In genomic region chr1:152032144-152032543, GRCm38 (mm10) we compare ENCODE assay signal across 20 mouse cellular contexts. TPM values are rescaled to one million over a fixed set of nuclear protein-coding genes. Genes with fewer than 3 reads are reported as not detected.
DNase-seq lines count a peak whose midpoint lies in the region; ATAC-seq lines count a peak whose summit lies in the region.
"Had no signal": no experiment of that assay in that cellular context is flagged by ENCODE, and none has a peak within 500 bp of the region (broad histone marks: within the 10 kb centered on the region; RNA-seq: fewer than 3 reads in every experiment).

No protein-coding gene starts in this region.

- 93% methylated on average over 5 of the region's 5 CpGs for WGBS in midbrain, embryonic 11.5 days
- 97% methylated on average over 5 of the region's 5 CpGs for WGBS in midbrain, embryonic 10.5 days
- 45% methylated on average over 5 of the region's 5 CpGs for WGBS in lung, embryonic 16.5 days
- 87% methylated on average over 5 of the region's 5 CpGs for WGBS in forebrain, embryonic 15.5 days

- H3K4me2 ChIP-seq in midbrain, embryonic 11.5 days: no peak overlapping the region
- no peak overlapping the region for H3K4me2 ChIP-seq in lung, embryonic 16.5 days (ENCODE audit: low read depth, low read length)
- no peak overlapping the region for H3K4me2 ChIP-seq in forebrain, embryonic 15.5 days (replicated peaks)
- H3K4me2 ChIP-seq: forebrain, embryonic 13.5 days; heart, embryonic 11.5 days; hindbrain, embryonic 12.5 days; hindbrain, embryonic 15.5 days had no signal

- H3K36me3 ChIP-seq in midbrain, embryonic 11.5 days (ENCODE audit: control insufficient read depth, insufficient read depth, low read length): no peaks in the 10 kb centered on the region
- H3K36me3 ChIP-seq in midbrain, embryonic 10.5 days: peaks cover 5% of the 10 kb centered on the region; the same call in 1 of the 2 replicates
- no peaks in the 10 kb centered on the region for H3K36me3 ChIP-seq in lung, embryonic 16.5 days (ENCODE audit: control insufficient read depth, insufficient read depth, low read length)
- no peaks in the 10 kb centered on the region for H3K36me3 ChIP-seq in forebrain, embryonic 15.5 days
- H3K36me3 ChIP-seq: forebrain, embryonic 10.5 days; hindbrain, embryonic 12.5 days; hindbrain, embryonic 15.5 days had no signal

- peaks cover 15% of the 10 kb centered on the region for H3K4me1 ChIP-seq in midbrain, embryonic 11.5 days (ENCODE audit: control insufficient read depth, insufficient read depth, low read length)
- peaks cover 51% of the 10 kb centered on the region for H3K4me1 ChIP-seq in midbrain, embryonic 10.5 days
- peaks cover 6% of the 10 kb centered on the region; the same call in 1 of the 2 replicates for H3K4me1 ChIP-seq in lung, embryonic 16.5 days (replicated peaks; ENCODE audit: control insufficient read depth, insufficient read depth, low read length)
- 0 out of 2 replicates have a peak, but pooled peaks cover 8% of the 10 kb centered on the region for H3K4me1 ChIP-seq in forebrain, embryonic 15.5 days

- H3K4me3 ChIP-seq in midbrain, embryonic 11.5 days (ENCODE audit: low read depth, low read length): no peak overlapping the region
- no peak overlapping the region for H3K4me3 ChIP-seq in midbrain, embryonic 10.5 days
- H3K4me3 ChIP-seq in lung, embryonic 16.5 days (ENCODE audit: low read length): no peak overlapping the region
- H3K4me3 ChIP-seq in forebrain, embryonic 15.5 days: no peak overlapping the region
- H3K4me3 ChIP-seq: forebrain, embryonic 10.5 days; forebrain, embryonic 13.5 days; hindbrain, embryonic 12.5 days; hindbrain, embryonic 15.5 days had no signal

- no peaks in the 10 kb centered on the region for H3K9me3 ChIP-seq in midbrain, embryonic 11.5 days (ENCODE audit: control insufficient read depth, low read length)
- peaks cover 4% of the 10 kb centered on the region; the same call in 1 of the 2 replicates for H3K9me3 ChIP-seq in midbrain, embryonic 10.5 days (replicated peaks)
- H3K9me3 ChIP-seq in lung, embryonic 16.5 days (ENCODE audit: control insufficient read depth, low read length): peaks cover 2% of the 10 kb centered on the region; the same call in 1 of the 2 replicates
- no peaks in the 10 kb centered on the region for H3K9me3 ChIP-seq in forebrain, embryonic 15.5 days
- H3K9me3 ChIP-seq: forebrain, embryonic 10.5 days; hindbrain, embryonic 12.5 days; hindbrain, embryonic 15.5 days had no signal

- DNase-seq in midbrain, embryonic 11.5 days (ENCODE audit: low spot score, missing footprints): peak; percentile 54
- DNase-seq in midbrain, embryonic 10.5 days (ENCODE audit: low spot score): no peak
- peak; percentile 24 for DNase-seq in lung, postnatal 14 days
- DNase-seq in lung, postnatal 4 days: peak; percentile 29 to 42
- DNase-seq in spleen, postnatal 14 days (ENCODE audit: low spot score in 2 of 2): no peak
- DNase-seq: adrenal gland, adult 8-10 months; adrenal gland, postnatal 25 days; cerebellum, adult 18-20 months; cerebellum, adult 9-10 months; cerebellum, postnatal 14 days; gastrocnemius, postnatal 14 days had no signal

- no peaks in the 10 kb centered on the region for H3K27me3 ChIP-seq in midbrain, embryonic 11.5 days (ENCODE audit: control insufficient read depth, insufficient read depth, low read length)
- H3K27me3 ChIP-seq in midbrain, embryonic 10.5 days (ENCODE audit: low read depth, poor library complexity, severe bottlenecking): no peaks in the 10 kb centered on the region
- H3K27me3 ChIP-seq in lung, embryonic 16.5 days (ENCODE audit: control insufficient read depth, insufficient read depth, low read depth, low read length): no peaks in the 10 kb centered on the region
- no peaks in the 10 kb centered on the region for H3K27me3 ChIP-seq in forebrain, embryonic 15.5 days
- H3K27me3 ChIP-seq: forebrain, embryonic 13.5 days; hindbrain, embryonic 12.5 days; hindbrain, embryonic 15.5 days had no signal

- no peak overlapping the region for H3K27ac ChIP-seq in midbrain, embryonic 11.5 days (ENCODE audit: low read depth, low read length)
- H3K27ac ChIP-seq in midbrain, embryonic 10.5 days (replicated peaks): no peak overlapping the region
- H3K27ac ChIP-seq in lung, embryonic 16.5 days (ENCODE audit: low read length): no peak overlapping the region; the same call in 1 of the 2 replicates
- H3K27ac ChIP-seq in forebrain, embryonic 15.5 days (replicated peaks): no peak overlapping the region
- H3K27ac ChIP-seq: forebrain, embryonic 10.5 days; forebrain, embryonic 13.5 days; hindbrain, embryonic 12.5 days; hindbrain, embryonic 15.5 days had no signal

- ATAC-seq in midbrain, embryonic 11.5 days (ENCODE audit: low FRiP score): no peak
- peak; percentile 91 for ATAC-seq in lung, embryonic 16.5 days (ENCODE audit: low read depth)
- no peak for ATAC-seq in megakaryocyte-erythroid progenitor cell, adult 5-6 weeks (replicated peaks; ENCODE audit: low FRiP score, low TSS enrichment, poor library complexity, severe bottlenecking)
- ATAC-seq in forebrain, embryonic 15.5 days (replicated peaks): no peak
- ATAC-seq: CD4-positive, CD25-positive, alpha-beta regulatory T cell, adult 4 months; forebrain, embryonic 13.5 days had no signal

- no peak overlapping the region for H3K9ac ChIP-seq in midbrain, embryonic 11.5 days (ENCODE audit: low read length)
- H3K9ac ChIP-seq in lung, embryonic 16.5 days (ENCODE audit: low read length): no peak overlapping the region
- H3K9ac ChIP-seq in forebrain, embryonic 15.5 days (replicated peaks): no peak overlapping the region
- H3K9ac ChIP-seq: forebrain, embryonic 13.5 days; hindbrain, embryonic 12.5 days; hindbrain, embryonic 15.5 days had no signal

RNA-seq across cellular contexts. Expression of gene 1700025G04Rik, which starts 57.8 kb away (rescaled TPM):
- 32.4 and 35.2 TPM in 2 replicates for polyA plus RNA-seq in midbrain, embryonic 11.5 days (2014; fragmentation: Nextera tagmentation; extraction: Ambion mirVana)
- polyA plus RNA-seq in midbrain, embryonic 10.5 days (2016; fragmentation: Nextera tagmentation; extraction: Ambion mirVana): 17.6 and 20.5 TPM in 2 replicates
- polyA plus RNA-seq in lung, embryonic 16.5 days (2015; fragmentation: Nextera tagmentation; extraction: Ambion mirVana): 16.7 and 17.3 TPM in 2 replicates
- total RNA-seq in megakaryocyte-erythroid progenitor cell, adult 5-6 weeks (2014; fragmentation: Nextera tagmentation): 0.04 and 0.25 TPM in 2 replicates
- 1.7 and 2.0 TPM in 2 replicates for total RNA-seq in megakaryocyte-erythroid progenitor cell, adult 5-6 weeks (2017)
- polyA plus RNA-seq in forebrain, embryonic 15.5 days (2015; fragmentation: Nextera tagmentation; extraction: Ambion mirVana): 41.2 TPM in 2 replicates

Comparison
In these comparisons a context has a peak if more than half of its experiments do, and no peak if none do; other contexts are left out.
1. DNase-seq: peak in midbrain, embryonic 11.5 days (single experiment), lung, postnatal 14 days (single experiment) and lung, postnatal 4 days (2 of 2); none in midbrain, embryonic 10.5 days (single experiment) and spleen, postnatal 14 days (0 of 2).